Mouse (Mus musculus) kidney, embryonic 14.5 days (tissue): Measurements from ENCODE around the gene F7. TPM values are rescaled to one million over a fixed set of nuclear protein-coding genes. Genes with fewer than 3 reads are reported as not detected.
A peak's percentile ranks its signal among the peaks of the same experiment; 100 is the strongest.

Experiments used
- ATAC-seq: fragments of 200-750 bp; cut with Nextera tagmentation; 2 replicates; pipeline ENCODE4 v1.8.0; 2017; ENCODE audit warnings: moderate number of reproducible peaks, mild to moderate bottlenecking, moderate TSS enrichment, moderate library complexity; ENCODE audit not compliant: low FRiP score, low TSS enrichment
- H3K27ac ChIP-seq: fragments of 300-500 bp; sonication (generic); 2 replicates; pipeline ENCODE4 v1.5.1; 2014; ENCODE audit warnings: low read depth, mild to moderate bottlenecking, low read length, moderate library complexity, mixed read lengths
- H3K27me3 ChIP-seq: fragments of 300-500 bp; sonication (generic); 2 replicates; pipeline ENCODE4 v1.6.1; 2014; ENCODE audit warnings: mild to moderate bottlenecking, low read length; ENCODE audit not compliant: control insufficient read depth, insufficient read depth
- H3K36me3 ChIP-seq: fragments of 300-500 bp; sonication (generic); 2 replicates; pipeline ENCODE4 v1.6.1; 2014; ENCODE audit warnings: low read length, mixed read lengths; ENCODE audit not compliant: control insufficient read depth, insufficient read depth
- H3K4me1 ChIP-seq: fragments of 300-500 bp; sonication (generic); 2 replicates; pipeline ENCODE4 v1.6.1; 2014; ENCODE audit warnings: low read length, mixed read lengths; ENCODE audit not compliant: control insufficient read depth, insufficient read depth
- H3K4me2 ChIP-seq: fragments of 300-500 bp; sonication (generic); replicated peaks from 2 replicates; pipeline ENCODE4 v1.6.1; 2014; ENCODE audit warnings: low read depth, mild to moderate bottlenecking, low read length
- H3K4me3 ChIP-seq: fragments of 300-500 bp; sonication (generic); 2 replicates; pipeline ENCODE4 v1.5.1; 2014; ENCODE audit warnings: mild to moderate bottlenecking, low read length
- H3K9ac ChIP-seq: fragments of 300-500 bp; sonication (generic); 2 replicates; pipeline ENCODE4 v1.6.1; 2014; ENCODE audit warnings: low read depth, mild to moderate bottlenecking, low read length, moderate library complexity
- H3K9me3 ChIP-seq: fragments of 300-500 bp; sonication (generic); 2 replicates; pipeline ENCODE4 v1.6.1; 2016; ENCODE audit warnings: low read length; ENCODE audit not compliant: control insufficient read depth
- WGBS: fragments of 180-500 bp; shearing (Covaris S2); extraction: QIAGEN DNeasy Blood & Tissue Kit; methylation state at CpG from one replicate; pipeline ENCODE4 v1.1.7; 2014; 5-methylcytosine and 5-hydroxymethylcytosine counted together
- polyA plus RNA-seq: library from polyadenylated mRNA; unstranded; fragments of >200 nt; fragmentation: Nextera tagmentation; extraction: Ambion mirVana; gene quantifications from 2 replicates; pipeline ENCODE4 v1.2.1, GENCODE M21; 2014

Gene F7
- polyA plus RNA-seq, 1 experiment from 2014 or later = not detected

DNA sequence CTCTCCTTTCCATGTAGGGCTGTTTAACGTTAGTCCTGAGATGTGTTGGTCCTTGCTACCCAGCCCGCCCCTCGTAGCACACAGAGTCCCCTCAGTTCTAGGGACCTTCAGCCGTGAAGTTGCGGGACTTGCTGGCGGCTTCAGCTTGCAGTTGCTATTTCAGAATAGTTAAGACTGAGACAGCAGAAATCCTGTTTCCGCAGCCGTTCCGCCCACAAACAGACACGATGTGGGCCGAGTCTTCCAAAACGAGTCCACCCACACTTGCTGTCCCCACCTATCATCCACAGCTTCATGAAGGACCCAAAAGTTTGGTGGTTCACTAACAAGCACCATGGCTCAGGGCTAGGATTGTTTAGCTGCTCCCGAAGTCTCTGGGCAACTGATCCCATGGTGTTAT is 40.6 kb upstream of the F7 start:
- H3K9me3 ChIP-seq = peaks cover 4% of the 10 kb centered on the region; the same call in 1 of the 2 replicates
- H3K36me3 ChIP-seq = peaks cover 7% of the 10 kb centered on the region; the same call in 1 of the 2 replicates
- no peak overlapping the region for H3K27ac ChIP-seq
- no peaks in the 10 kb centered on the region for H3K27me3 ChIP-seq
- H3K4me3 ChIP-seq = no peak overlapping the region
- H3K9ac ChIP-seq = no peak overlapping the region
- 88% methylated on average over 13 of the region's 13 CpGs for WGBS
- H3K4me1 ChIP-seq = no peaks in the 10 kb centered on the region
- H3K4me2 ChIP-seq = no peak overlapping the region
- no peak for ATAC-seq

DNA sequence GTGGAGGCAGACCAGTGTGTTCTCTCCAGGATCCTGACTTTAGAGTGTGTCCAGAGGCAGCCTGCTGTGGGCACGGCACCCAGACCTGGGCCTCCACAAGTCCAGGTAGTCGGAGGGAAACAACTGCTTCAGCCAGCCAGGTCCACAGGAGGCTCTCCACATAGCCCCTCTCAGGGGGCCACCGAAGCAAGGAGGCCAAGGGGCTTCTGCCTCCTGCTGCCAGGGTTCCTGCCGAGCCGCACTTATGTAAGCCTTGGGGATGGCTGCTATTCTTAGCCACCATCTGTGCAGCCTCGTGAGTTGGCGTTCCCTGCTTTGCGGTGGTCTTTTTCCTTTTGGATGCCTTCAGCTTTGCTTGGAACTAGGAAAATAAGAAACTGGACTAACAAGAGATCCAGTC is 38.3 kb upstream of the F7 start:
- Histone ChIP-seq H3K9ac (no peak overlapping the region), H3K27ac (no peak overlapping the region), H3K4me2 (no peak overlapping the region), H3K9me3 (no peaks in the 10 kb centered on the region), H3K27me3 (no peaks in the 10 kb centered on the region), H3K4me1 (no peaks in the 10 kb centered on the region), H3K4me3 (no peak overlapping the region), H3K36me3 (peaks cover 10% of the 10 kb centered on the region; the same call in 1 of the 2 replicates)
- ATAC-seq = no peak
- 92% methylated on average over 8 of the region's 8 CpGs for WGBS

DNA sequence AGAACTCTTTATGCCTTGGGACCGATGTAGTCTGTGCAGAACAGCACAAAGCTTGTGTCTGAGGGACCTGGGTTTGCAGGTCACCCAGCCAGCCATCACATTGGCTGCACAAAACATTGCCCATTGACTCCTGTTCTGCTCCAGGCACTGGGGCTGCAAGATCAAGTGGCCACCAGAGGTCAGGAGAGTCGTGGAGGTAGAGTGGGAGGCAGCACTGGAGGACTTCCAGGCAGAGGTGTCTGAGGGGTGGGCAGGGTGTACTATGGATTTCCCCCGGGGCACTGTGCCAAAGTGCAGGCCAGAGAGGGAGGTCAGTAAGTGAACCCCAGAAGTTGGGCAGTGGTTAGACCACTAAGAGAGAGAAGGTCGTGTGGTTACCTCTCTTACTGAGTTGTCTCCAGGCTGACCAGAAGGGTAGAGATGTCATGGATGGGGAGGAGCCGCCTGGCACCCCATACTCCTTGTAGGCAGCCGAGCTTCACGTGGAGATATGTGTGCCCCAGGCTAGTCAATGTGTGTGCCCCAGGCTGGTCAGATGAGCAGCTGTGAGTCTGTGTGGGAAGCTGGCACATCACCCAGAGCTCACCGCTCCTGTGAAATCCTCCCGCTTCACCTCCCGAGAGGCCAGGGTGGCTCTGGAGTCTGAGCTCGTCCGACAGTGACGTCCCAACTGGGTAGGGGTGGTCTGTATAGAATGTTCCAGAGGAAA is 37.0 kb upstream of the F7 start:
- 81% methylated on average over 13 of the region's 13 CpGs for WGBS
- no peak for ATAC-seq
- H3K4me1 ChIP-seq = no peaks in the 10 kb centered on the region

DNA sequence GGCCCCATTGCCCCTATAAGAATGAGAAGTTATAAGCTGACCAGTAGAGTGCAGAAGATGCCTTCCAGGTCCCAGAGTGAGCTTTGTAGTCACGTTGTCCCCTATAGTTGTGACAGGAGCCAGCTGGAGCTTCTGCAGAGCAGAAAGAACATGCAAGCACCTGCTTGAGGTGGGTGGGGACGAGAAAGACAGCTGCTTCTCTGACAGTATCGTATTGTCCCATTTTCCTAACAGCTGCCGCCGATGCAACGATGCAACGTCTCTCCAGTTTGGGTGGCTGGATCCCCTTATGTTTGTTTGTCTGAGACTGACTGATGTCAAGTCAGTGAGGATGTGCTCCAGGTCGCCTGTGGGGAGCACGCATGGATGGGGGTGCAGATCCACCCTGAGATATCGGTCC is 34.4 kb upstream of the F7 start:
- Histone ChIP-seq H3K4me3 (no peak overlapping the region), H3K9ac (no peak overlapping the region), H3K36me3 (0 out of 2 replicates have a peak, but pooled peaks cover 3% of the 10 kb centered on the region), H3K9me3 (no peaks in the 10 kb centered on the region), H3K4me1 (peaks cover 10% of the 10 kb centered on the region), H3K27me3 (no peaks in the 10 kb centered on the region), H3K27ac (no peak overlapping the region), H3K4me2 (no peak overlapping the region)
- 69% methylated on average over 10 of the region's 10 CpGs for WGBS
- ATAC-seq = no peak

More for the DNA sequence above, 37.0 kb upstream of the F7 start:
- Histone ChIP-seq H3K27ac (no peak overlapping the region), H3K4me3 (no peak overlapping the region), H3K9me3 (no peaks in the 10 kb centered on the region), H3K27me3 (no peaks in the 10 kb centered on the region), H3K9ac (no peak overlapping the region), H3K36me3 (peaks cover 10% of the 10 kb centered on the region; the same call in 1 of the 2 replicates), H3K4me2 (no peak overlapping the region)

DNA sequence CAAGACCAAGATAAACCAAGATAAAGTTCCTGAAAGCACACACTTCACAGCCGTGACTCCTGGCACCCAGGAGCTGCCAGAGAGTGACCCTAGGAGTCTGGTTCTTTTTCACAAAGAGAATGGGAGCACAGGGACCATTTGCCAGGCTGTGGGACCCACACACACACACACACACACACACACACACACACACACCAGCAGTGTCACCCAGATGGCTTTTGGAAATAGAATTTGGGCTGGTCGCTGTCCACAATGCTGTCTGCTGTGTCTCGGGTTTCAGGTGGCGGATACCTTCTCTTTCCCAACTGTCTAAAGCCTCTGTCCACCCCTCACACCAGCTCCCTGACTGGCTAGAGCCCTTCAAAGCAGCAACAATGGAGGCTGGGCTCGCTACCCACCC is 31.4 kb upstream of the F7 start:
- H3K4me1 ChIP-seq = peaks cover 19% of the 10 kb centered on the region
- H3K27ac ChIP-seq = no peak overlapping the region
- H3K9me3 ChIP-seq = no peaks in the 10 kb centered on the region
- no peaks in the 10 kb centered on the region for H3K27me3 ChIP-seq
- no peak overlapping the region for H3K4me2 ChIP-seq
- H3K36me3 ChIP-seq = peaks cover 3% of the 10 kb centered on the region; the same call in 1 of the 2 replicates
- WGBS = 55% methylated on average over 5 of the region's 5 CpGs
- H3K4me3 ChIP-seq = no peak overlapping the region
- ATAC-seq = no peak
- H3K9ac ChIP-seq = no peak overlapping the region

DNA sequence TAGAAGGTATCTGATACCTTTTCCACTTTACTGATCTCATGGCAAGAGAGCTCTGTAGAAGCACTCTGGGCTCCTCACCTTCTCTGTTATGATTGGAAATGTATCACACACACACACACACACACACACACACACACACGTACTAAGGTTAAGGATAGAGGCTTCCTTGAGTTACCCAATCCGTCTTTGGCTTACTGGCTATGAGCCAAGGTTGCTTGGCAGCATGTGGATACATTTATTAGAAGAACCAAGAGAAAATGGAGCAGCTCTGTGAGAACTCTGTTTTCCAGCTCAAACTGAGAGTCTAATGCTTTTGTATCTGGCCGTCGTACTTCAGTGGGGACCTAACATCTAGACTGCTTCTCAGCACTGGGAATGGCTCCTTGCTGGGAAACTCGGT is 30.4 kb upstream of the F7 start:
- no peak overlapping the region for H3K4me2 ChIP-seq
- no peaks in the 10 kb centered on the region for H3K9me3 ChIP-seq
- no peak overlapping the region for H3K9ac ChIP-seq
- H3K27me3 ChIP-seq = no peaks in the 10 kb centered on the region
- no peak overlapping the region for H3K27ac ChIP-seq
- H3K36me3 ChIP-seq = peaks cover 8% of the 10 kb centered on the region; the same call in 1 of the 2 replicates
- H3K4me3 ChIP-seq = no peak overlapping the region
- ATAC-seq = no peak
- 58% methylated on average over 5 of the region's 5 CpGs for WGBS
- H3K4me1 ChIP-seq = peaks cover 19% of the 10 kb centered on the region

DNA sequence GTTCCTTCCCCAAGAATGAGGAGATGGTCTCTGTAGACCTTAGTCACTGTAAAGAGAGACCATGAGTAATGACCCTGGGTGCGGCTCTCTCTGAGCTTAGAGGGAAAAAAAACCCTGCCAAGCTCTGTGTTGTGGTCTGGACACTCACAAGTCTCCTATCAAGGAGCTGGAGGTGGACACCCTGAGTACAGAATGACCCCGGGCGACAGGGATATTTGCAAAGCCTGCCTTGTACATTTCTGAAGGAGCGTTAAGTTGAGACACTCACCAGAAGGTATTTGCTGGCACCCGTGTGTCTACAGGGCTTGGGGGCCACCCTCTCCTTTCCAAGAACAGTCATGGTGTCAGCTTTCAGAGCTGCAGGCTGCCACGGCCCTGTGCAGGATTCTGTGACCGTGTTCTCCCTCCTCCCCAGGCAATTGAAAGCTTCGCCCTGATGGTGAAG is 29.0 kb upstream of the F7 start:
- Histone ChIP-seq H3K9ac (no peak overlapping the region), H3K27ac (peak overlapping the region; percentile 56; the same call in 1 of the 2 replicates), H3K36me3 (peaks cover 18% of the 10 kb centered on the region), H3K4me3 (no peak overlapping the region), H3K4me1 (peaks cover 19% of the 10 kb centered on the region), H3K4me2 (no peak overlapping the region), H3K9me3 (no peaks in the 10 kb centered on the region), H3K27me3 (no peaks in the 10 kb centered on the region)
- 16% methylated on average over 8 of the region's 8 CpGs for WGBS
- peak; percentile 82 for ATAC-seq

DNA sequence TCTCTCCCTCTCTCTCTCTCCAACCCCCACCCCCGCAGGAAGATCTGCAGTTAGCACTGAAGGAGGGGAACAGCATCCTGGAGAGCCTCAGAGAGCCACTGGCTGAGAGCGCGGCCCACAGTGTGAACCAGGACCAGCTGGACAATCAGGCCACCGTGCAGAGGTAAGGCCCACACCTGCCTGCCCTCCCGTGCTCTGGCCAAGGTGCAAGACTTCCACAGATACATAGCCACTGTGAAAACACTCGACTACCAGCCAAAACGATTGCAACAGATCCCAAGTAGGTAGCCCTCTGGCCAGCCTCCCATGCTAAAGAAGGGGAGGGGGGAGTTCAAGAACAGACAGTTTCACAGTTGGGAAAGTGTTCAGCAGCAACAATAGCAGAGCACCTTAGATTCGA is 27.5 kb upstream of the F7 start:
- H3K4me1 ChIP-seq = peaks cover 19% of the 10 kb centered on the region
- H3K27ac ChIP-seq = no peak overlapping the region
- no peak for ATAC-seq
- no peak overlapping the region for H3K4me3 ChIP-seq
- H3K9ac ChIP-seq = no peak overlapping the region
- WGBS = 64% methylated on average over 8 of the region's 8 CpGs
- H3K27me3 ChIP-seq = no peaks in the 10 kb centered on the region
- no peak overlapping the region for H3K4me2 ChIP-seq
- no peaks in the 10 kb centered on the region for H3K9me3 ChIP-seq
- H3K36me3 ChIP-seq = peaks cover 29% of the 10 kb centered on the region

DNA sequence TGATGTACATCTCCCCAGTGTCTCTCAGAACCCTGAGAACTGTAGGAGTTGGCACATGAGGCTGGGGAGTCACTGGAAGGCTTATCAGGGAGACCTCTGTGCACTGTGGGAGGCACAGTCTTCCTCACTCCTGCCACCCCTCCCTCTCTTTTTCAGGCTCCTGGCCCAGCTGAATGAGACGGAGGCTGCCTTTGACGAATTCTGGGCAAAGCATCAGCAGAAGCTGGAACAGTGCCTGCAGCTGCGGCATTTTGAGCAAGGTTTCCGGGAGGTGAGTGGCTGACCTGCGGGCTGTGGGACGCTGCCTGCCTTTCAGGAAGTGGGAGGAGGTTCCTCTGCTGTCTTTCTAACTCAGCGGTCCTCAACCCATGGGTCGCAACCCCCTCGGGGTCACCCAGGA is 26.0 kb upstream of the F7 start:
- Histone ChIP-seq H3K4me1 (peaks cover 19% of the 10 kb centered on the region), H3K4me3 (no peak overlapping the region), H3K4me2 (no peak overlapping the region), H3K36me3 (peaks cover 40% of the 10 kb centered on the region), H3K9me3 (no peaks in the 10 kb centered on the region), H3K27ac (no peak overlapping the region), H3K9ac (no peak overlapping the region), H3K27me3 (no peaks in the 10 kb centered on the region)
- WGBS = 64% methylated on average over 9 of the region's 9 CpGs
- no peak for ATAC-seq
